Mouse (Mus musculus): ENCODE data around the gene Slc25a47.

GRCm38 (mm10) chr12:108834337-108834736, 1.5 kb upstream of the Slc25a47 start:
- TF ChIP-seq CTCF (IDR thresholded peaks at IDR 0.05; ENCODE audit: low read depth) (no peak), EP300 (IDR thresholded peaks at IDR 0.05; ENCODE audit: low read depth) (no peak)
